Mouse (Mus musculus) embryonic fibroblast, embryonic 13.5 days (primary cell): ENCODE data around the gene Skint1.

Source experiments
- CTCF ChIP-seq: IDR thresholded peaks from 2 replicates; pipeline ENCODE4 v1.5.1; 2011; ENCODE audit warnings: mild to moderate bottlenecking, control low read depth, low read length, moderate library complexity, borderline replicate concordance; ENCODE audit not compliant: insufficient read depth
- POLR2A ChIP-seq: IDR thresholded peaks from 2 replicates; pipeline ENCODE4 v1.6.1; 2011; ENCODE audit warnings: low read depth, mild to moderate bottlenecking, control low read depth, low read length, moderate library complexity

DNA sequence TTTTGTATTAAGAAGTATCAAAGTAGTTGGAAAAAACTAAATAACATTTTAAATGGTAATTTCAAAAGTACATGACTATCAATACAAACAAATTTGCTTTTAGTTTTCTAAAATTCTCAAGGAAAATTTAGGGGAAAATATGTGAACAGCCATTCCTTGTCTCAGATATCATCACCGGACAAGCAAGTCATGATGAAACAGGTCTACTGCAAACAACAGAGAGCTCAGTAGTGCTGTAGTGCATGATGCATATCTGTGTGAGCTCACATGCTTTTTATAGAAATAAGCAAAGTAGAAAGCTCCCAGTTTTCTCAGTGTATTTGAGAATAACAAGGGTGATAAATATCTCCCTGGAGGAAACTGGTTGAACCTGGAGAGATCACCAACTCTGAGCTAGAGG lies 33.4 kb upstream of the Skint1 start, which contains the start of gene Skint7:
- TF ChIP-seq CTCF = no peak
- no peak for TF ChIP-seq POLR2A
